24 mouse cellular contexts compared by ENCODE assay signal in genomic region chr8:70786291-70787050, GRCm38 (mm10). TPM values are rescaled to one million over a fixed set of nuclear protein-coding genes. Genes with fewer than 3 reads are reported as not detected.
DNase-seq lines count a peak whose midpoint lies in the region; ATAC-seq and TF ChIP-seq lines count a peak whose summit lies in the region.
"Had no signal": no experiment of that assay in that cellular context is flagged by ENCODE, and none has a peak within 500 bp of the region (broad histone marks: within the 10 kb centered on the region; RNA-seq: fewer than 3 reads in every experiment).

No protein-coding gene starts in this region.

- no peak overlapping the region for H3K4me2 ChIP-seq in hindbrain, embryonic 13.5 days
- no peak overlapping the region for H3K4me2 ChIP-seq in hindbrain, embryonic 14.5 days (replicated peaks)
- H3K4me2 ChIP-seq in liver, embryonic 11.5 days = peak overlapping the region; percentile 8; the same call in 1 of the 2 replicates
- no peak overlapping the region for H3K4me2 ChIP-seq in liver, postnatal 0 days (ENCODE audit: low read depth, low read length)
- H3K4me2 ChIP-seq: forebrain, embryonic 13.5 days had no signal

- H3K36me3 ChIP-seq in hindbrain, embryonic 13.5 days = peaks cover 75% of the 10 kb centered on the region
- peaks cover 58% of the 10 kb centered on the region for H3K36me3 ChIP-seq in hindbrain, embryonic 14.5 days (replicated peaks; ENCODE audit: control insufficient read depth, insufficient read depth)
- peaks cover 34% of the 10 kb centered on the region for H3K36me3 ChIP-seq in liver, embryonic 11.5 days (ENCODE audit: control insufficient read depth, insufficient read depth, low read length)
- peaks cover 77% of the 10 kb centered on the region for H3K36me3 ChIP-seq in liver, postnatal 0 days (replicated peaks; ENCODE audit: insufficient read depth, low read length)

- TF ChIP-seq EP300 in liver, postnatal 0 days (IDR thresholded peaks at IDR 0.05; ENCODE audit: low read depth) = no peak

- H3K9me3 ChIP-seq in hindbrain, embryonic 13.5 days = no peaks in the 10 kb centered on the region
- no peaks in the 10 kb centered on the region for H3K9me3 ChIP-seq in hindbrain, embryonic 14.5 days (ENCODE audit: control insufficient read depth, low read length)
- H3K9me3 ChIP-seq in liver, embryonic 11.5 days (ENCODE audit: control insufficient read depth, low read length) = no peaks in the 10 kb centered on the region
- no peaks in the 10 kb centered on the region for H3K9me3 ChIP-seq in liver, postnatal 0 days (ENCODE audit: low read length)
- H3K9me3 ChIP-seq: forebrain, embryonic 10.5 days; forebrain, embryonic 13.5 days; heart, embryonic 10.5 days; heart, embryonic 13.5 days; intestine, embryonic 15.5 days had no signal

- H3K27ac ChIP-seq in hindbrain, embryonic 13.5 days = no peak overlapping the region
- H3K27ac ChIP-seq in hindbrain, embryonic 14.5 days = no peak overlapping the region
- H3K27ac ChIP-seq in liver, embryonic 11.5 days (ENCODE audit: low read depth, low read length) = no peak overlapping the region
- H3K27ac ChIP-seq in liver, postnatal 0 days (ENCODE audit: low read depth) = no peak overlapping the region
- H3K27ac ChIP-seq: forebrain, embryonic 10.5 days; forebrain, embryonic 13.5 days; heart, adult 2 months; heart, embryonic 13.5 days; intestine, embryonic 15.5 days had no signal

- H3K27me3 ChIP-seq in hindbrain, embryonic 13.5 days = peaks cover 20% of the 10 kb centered on the region
- no peaks in the 10 kb centered on the region for H3K27me3 ChIP-seq in hindbrain, embryonic 14.5 days (ENCODE audit: control insufficient read depth, insufficient read depth, low read length)
- no peaks in the 10 kb centered on the region for H3K27me3 ChIP-seq in liver, embryonic 11.5 days (replicated peaks; ENCODE audit: control insufficient read depth, insufficient read depth, low read length)
- H3K27me3 ChIP-seq in liver, postnatal 0 days (ENCODE audit: insufficient read depth, low read length) = no peaks in the 10 kb centered on the region
- H3K27me3 ChIP-seq: CH12.LX; heart, embryonic 13.5 days; intestine, embryonic 15.5 days had no signal

- no peak overlapping the region for H3K4me3 ChIP-seq in hindbrain, embryonic 13.5 days
- H3K4me3 ChIP-seq in hindbrain, embryonic 14.5 days (replicated peaks; ENCODE audit: low read length) = no peak overlapping the region
- no peak overlapping the region for H3K4me3 ChIP-seq in liver, embryonic 11.5 days (ENCODE audit: low read depth, low read length)
- no peak overlapping the region for H3K4me3 ChIP-seq in liver, postnatal 0 days (ENCODE audit: low read depth, low read length)
- H3K4me3 ChIP-seq: forebrain, embryonic 13.5 days; heart, adult 2 months; intestine, embryonic 15.5 days had no signal

- H3K4me1 ChIP-seq in hindbrain, embryonic 13.5 days (replicated peaks) = peaks cover 18% of the 10 kb centered on the region
- H3K4me1 ChIP-seq in hindbrain, embryonic 14.5 days (replicated peaks; ENCODE audit: control insufficient read depth, insufficient read depth, low read length) = peaks cover 8% of the 10 kb centered on the region; the same call in 1 of the 2 replicates
- peaks cover 37% of the 10 kb centered on the region for H3K4me1 ChIP-seq in liver, embryonic 11.5 days (replicated peaks; ENCODE audit: control insufficient read depth, insufficient read depth, low read length)
- peaks cover 15% of the 10 kb centered on the region for H3K4me1 ChIP-seq in liver, postnatal 0 days (ENCODE audit: insufficient read depth)

- no peak for TF ChIP-seq CTCF in liver, postnatal 0 days (IDR thresholded peaks at IDR 0.05; ENCODE audit: low read depth)

- WGBS in hindbrain, embryonic 13.5 days = 90% methylated on average over 25 of the region's 25 CpGs
- WGBS in hindbrain, embryonic 14.5 days = 82% methylated on average over 25 of the region's 25 CpGs
- 88% methylated on average over 25 of the region's 25 CpGs for WGBS in liver, embryonic 11.5 days
- WGBS in liver, postnatal 0 days (ENCODE audit: insufficient replicate concordance) = 90% methylated on average over 25 of the region's 25 CpGs

- H3K9ac ChIP-seq in hindbrain, embryonic 13.5 days = 0 out of 2 replicates have a peak overlapping the region, but pooled peaks have one; percentile 19
- no peak overlapping the region for H3K9ac ChIP-seq in hindbrain, embryonic 14.5 days
- no peak overlapping the region for H3K9ac ChIP-seq in liver, embryonic 11.5 days (ENCODE audit: low read depth, low read length)
- no peak overlapping the region for H3K9ac ChIP-seq in liver, postnatal 0 days (replicated peaks)
- H3K9ac ChIP-seq: forebrain, embryonic 13.5 days; intestine, embryonic 15.5 days had no signal

- ATAC-seq in hindbrain, embryonic 13.5 days (ENCODE audit: low FRiP score) = no peak
- ATAC-seq in hindbrain, embryonic 14.5 days (ENCODE audit: low FRiP score) = no peak
- no peak for ATAC-seq in liver, embryonic 11.5 days (replicated peaks; ENCODE audit: low FRiP score)
- ATAC-seq in liver, postnatal 0 days = no peak
- ATAC-seq: forebrain, embryonic 13.5 days; forebrain, embryonic 16.5 days; hindbrain, embryonic 16.5 days; intestine, embryonic 15.5 days had no signal

- peak; percentile 62 for DNase-seq in cerebellum, adult 11-12 months
- DNase-seq in cerebellum, postnatal 36 days = no peak
- no peak for DNase-seq in hindbrain, embryonic 14.5 days (ENCODE audit: low spot score)
- DNase-seq in liver, embryonic 11.5 days (ENCODE audit: low spot score) = no peak
- no peak for DNase-seq in liver, postnatal 0 days
- DNase-seq: adrenal gland, adult 2 months; adrenal gland, postnatal 14 days; B cell, adult 2 months; cerebellum, adult 2 months; gastrocnemius, postnatal 10 days; gastrocnemius, postnatal 36 days; heart, adult 2 months; heart, postnatal 14 days; heart, postnatal 4 days; kidney, adult 11 months had no signal

RNA-seq across cellular contexts. Expression of gene Pik3r2, which starts 10.0 kb away (rescaled TPM):
- polyA plus RNA-seq in hindbrain, embryonic 13.5 days (2015; fragmentation: Nextera tagmentation; extraction: Ambion mirVana) = 90.0 and 94.1 TPM in 2 replicates
- polyA plus RNA-seq in hindbrain, embryonic 14.5 days (2014; fragmentation: Nextera tagmentation; extraction: Ambion mirVana) = 83.0 and 84.6 TPM in 2 replicates
- 41.5 and 44.6 TPM in 2 replicates for polyA plus RNA-seq in liver, embryonic 11.5 days (2014; fragmentation: Nextera tagmentation; extraction: Ambion mirVana)
- 8.9 and 9.0 TPM in 2 replicates for polyA plus RNA-seq in liver, postnatal 0 days (2015; fragmentation: Nextera tagmentation; extraction: Ambion mirVana)

RNA-seq across cellular contexts. Expression of gene Mast3, which starts 18.4 kb away (rescaled TPM):
- polyA plus RNA-seq in hindbrain, embryonic 13.5 days (2015; fragmentation: Nextera tagmentation; extraction: Ambion mirVana) = 16.4 and 17.4 TPM in 2 replicates
- 23.3 and 26.6 TPM in 2 replicates for polyA plus RNA-seq in hindbrain, embryonic 14.5 days (2014; fragmentation: Nextera tagmentation; extraction: Ambion mirVana)
- polyA plus RNA-seq in liver, embryonic 11.5 days (2014; fragmentation: Nextera tagmentation; extraction: Ambion mirVana) = 18.2 and 19.3 TPM in 2 replicates
- 5.2 and 6.0 TPM in 2 replicates for polyA plus RNA-seq in liver, postnatal 0 days (2015; fragmentation: Nextera tagmentation; extraction: Ambion mirVana)

RNA-seq across cellular contexts. Expression of gene Il12rb1, which starts 21.8 kb away (rescaled TPM):
- 0.08 and 0.13 TPM in 2 replicates for polyA plus RNA-seq in hindbrain, embryonic 13.5 days (2015; fragmentation: Nextera tagmentation; extraction: Ambion mirVana)
- polyA plus RNA-seq in hindbrain, embryonic 14.5 days (2014; fragmentation: Nextera tagmentation; extraction: Ambion mirVana) = 0.09 TPM in 1 of 2 replicates, not detected in the other
- polyA plus RNA-seq in liver, embryonic 11.5 days (2014; fragmentation: Nextera tagmentation; extraction: Ambion mirVana) = 0.10 and 0.25 TPM in 2 replicates
- 0.19 and 0.25 TPM in 2 replicates for polyA plus RNA-seq in liver, postnatal 0 days (2015; fragmentation: Nextera tagmentation; extraction: Ambion mirVana)
- polyA plus RNA-seq: heart, embryonic 10.5 days; heart, embryonic 13.5 days had no signal

RNA-seq across cellular contexts. Expression of gene Mpv17l2, which starts 25.7 kb away (rescaled TPM):
- polyA plus RNA-seq in hindbrain, embryonic 13.5 days (2015; fragmentation: Nextera tagmentation; extraction: Ambion mirVana) = 40.8 and 44.5 TPM in 2 replicates
- polyA plus RNA-seq in hindbrain, embryonic 14.5 days (2014; fragmentation: Nextera tagmentation; extraction: Ambion mirVana) = 34.4 and 43.5 TPM in 2 replicates
- 67.7 and 76.4 TPM in 2 replicates for polyA plus RNA-seq in liver, embryonic 11.5 days (2014; fragmentation: Nextera tagmentation; extraction: Ambion mirVana)
- 36.3 and 39.9 TPM in 2 replicates for polyA plus RNA-seq in liver, postnatal 0 days (2015; fragmentation: Nextera tagmentation; extraction: Ambion mirVana)

RNA-seq across cellular contexts. Expression of gene Rab3a, which starts 32.0 kb away (rescaled TPM):
- polyA plus RNA-seq in hindbrain, embryonic 13.5 days (2015; fragmentation: Nextera tagmentation; extraction: Ambion mirVana) = 352 and 355 TPM in 2 replicates
- polyA plus RNA-seq in hindbrain, embryonic 14.5 days (2014; fragmentation: Nextera tagmentation; extraction: Ambion mirVana) = 519 and 565 TPM in 2 replicates
- 6.3 and 6.9 TPM in 2 replicates for polyA plus RNA-seq in liver, embryonic 11.5 days (2014; fragmentation: Nextera tagmentation; extraction: Ambion mirVana)
- 3.2 and 3.3 TPM in 2 replicates for polyA plus RNA-seq in liver, postnatal 0 days (2015; fragmentation: Nextera tagmentation; extraction: Ambion mirVana)
